Mouse (Mus musculus) ES-E14 (cell line): Measurements from ENCODE around the gene Elmod1. TPM values are rescaled to one million over a fixed set of nuclear protein-coding genes. Genes with fewer than 3 reads are reported as not detected.

Source experiments
- DNase-seq: peaks from one replicate; pipeline ENCODE4 v3.0.0-alpha.2; 2013; ENCODE audit warnings: low read depth, low spot score
- H3K27ac ChIP-seq: 2 replicates; pipeline ENCODE4 v1.5.1; 2012; ENCODE audit warnings: low read depth, mild to moderate bottlenecking, low read length, moderate library complexity, mixed read lengths; ENCODE audit not compliant: poor library complexity, insufficient read depth, severe bottlenecking
- H3K36me3 ChIP-seq: 2 replicates; pipeline ENCODE4 v1.6.1; 2012; ENCODE audit warnings: mild to moderate bottlenecking, low read length, moderate library complexity, mixed read lengths; ENCODE audit not compliant: control insufficient read depth, poor library complexity, insufficient read depth, severe bottlenecking
- H3K4me1 ChIP-seq, 2 experiments: fragments of 150-350 bp in 1 of 2; sonication (generic) in 1 of 2; 2 replicates each; pipeline ENCODE4 v1.6.1; 2012; ENCODE audit warnings: low read length in 2 of 2, mild to moderate bottlenecking in 1 of 2, mixed read lengths in 1 of 2; ENCODE audit not compliant: control insufficient read depth in 2 of 2, insufficient read depth in 2 of 2, poor library complexity in 1 of 2
- H3K4me3 ChIP-seq, 2 experiments: fragments of 150-350 bp in 1 of 2; sonication (generic) in 1 of 2; 2 replicates each; pipeline ENCODE4 v1.5.1; 2012; ENCODE audit warnings: low read length in 2 of 2, low read depth in 1 of 2, mild to moderate bottlenecking in 1 of 2, mixed read lengths in 1 of 2; ENCODE audit not compliant: insufficient read depth in 1 of 2, poor library complexity in 1 of 2, severe bottlenecking in 1 of 2
- H3K9ac ChIP-seq: 2 replicates; pipeline ENCODE4 v1.6.1; 2012; ENCODE audit warnings: low read depth, mild to moderate bottlenecking, low read length, mixed read lengths; ENCODE audit not compliant: poor library complexity, insufficient read depth, severe bottlenecking
- H3K9me3 ChIP-seq: fragments of 150-350 bp; sonication (generic); 2 replicates; pipeline ENCODE4 v1.6.1; 2012; ENCODE audit warnings: low read depth, mild to moderate bottlenecking, low read length; ENCODE audit not compliant: control insufficient read depth, insufficient read depth
- CHD2 ChIP-seq: IDR thresholded peaks from 2 replicates; pipeline ENCODE4 v1.6.1; 2014; ENCODE audit warnings: mild to moderate bottlenecking, low read depth, low read length, inconsistent platforms
- HCFC1 ChIP-seq: IDR thresholded peaks from 2 replicates; pipeline ENCODE4 v1.6.1; 2012; ENCODE audit warnings: low read length, inconsistent platforms, borderline replicate concordance; ENCODE audit not compliant: insufficient read depth
- MAFK ChIP-seq: IDR thresholded peaks from 2 replicates; pipeline ENCODE4 v1.6.1; 2014; ENCODE audit warnings: mild to moderate bottlenecking, low read depth, low read length, inconsistent platforms; ENCODE audit not compliant: insufficient read depth
- ZC3H11A ChIP-seq: IDR thresholded peaks from 2 replicates; pipeline ENCODE4 v1.6.1; 2012; ENCODE audit warnings: low read depth, mild to moderate bottlenecking, inconsistent platforms, low read length, borderline replicate concordance
- ZNF384 ChIP-seq: IDR thresholded peaks from 2 replicates; pipeline ENCODE4 v1.6.1; 2012; ENCODE audit warnings: low read depth, low read length, inconsistent platforms
- in situ Hi-C, 2 experiments: fragments of 600-800 bp; cut with MboI; formaldehyde crosslinking; loops; one replicate each; pipeline ENCODE4 v1.15.1; 2025; ENCODE audit warnings: low sequenced_read_pairs in 2 of 2, inconsistent platforms in 1 of 2; ENCODE audit not compliant: unreplicated experiment in 2 of 2
- total RNA-seq: library from RNA; depleted of rRNA; stranded (reverse); fragments of 300-350 nt; gene quantifications from 2 replicates; pipeline ENCODE4 v1.2.3, GENCODE M21; 2012

Elmod1 gene
- total RNA-seq, 1 experiment, result 0.27 TPM

GRCm38 (mm10) chr9:53972358-53972757 lies 2.7 kb downstream of the Elmod1 start:
- Histone ChIP-seq H3K36me3 (no peaks in the 10 kb centered on the region), H3K9me3 (no peaks in the 10 kb centered on the region), H3K27ac (no peak overlapping the region), H3K4me3 (no peak overlapping the region), H3K4me1 (no peaks in the 10 kb centered on the region), H3K9ac (no peak overlapping the region)
- no peak for DNase-seq
- in situ Hi-C loops, result no loop called here
- TF ChIP-seq CHD2 (no peak), ZNF384 (no peak), ZC3H11A (no peak), MAFK (no peak), HCFC1 (no peak)

GRCm38 (mm10) chr9:53967610-53968368 lies 7.3 kb downstream of the Elmod1 start:
- Histone ChIP-seq H3K27ac (no peak overlapping the region), H3K36me3 (no peaks in the 10 kb centered on the region), H3K9me3 (no peaks in the 10 kb centered on the region), H3K4me3 (no peak overlapping the region), H3K9ac (no peak overlapping the region), H3K4me1 (no peaks in the 10 kb centered on the region)
- DNase-seq, result no peak
- TF ChIP-seq HCFC1, result no peak
- TF ChIP-seq CHD2, result no peak
- TF ChIP-seq MAFK, result no peak
- TF ChIP-seq ZNF384, result no peak
- TF ChIP-seq ZC3H11A, result no peak
- in situ Hi-C loops, result no loop called here

- no peak for DNase-seq
- Histone ChIP-seq H3K9ac (no peak overlapping the region), H3K4me3 (no peak overlapping the region), H3K9me3 (no peaks in the 10 kb centered on the region), H3K27ac (no peak overlapping the region), H3K4me1 (no peaks in the 10 kb centered on the region), H3K36me3 (no peaks in the 10 kb centered on the region)
- in situ Hi-C loops, result no loop called here
- no peak for TF ChIP-seq MAFK
- no peak for TF ChIP-seq ZC3H11A
- no peak for TF ChIP-seq HCFC1
- TF ChIP-seq CHD2, result no peak
- no peak for TF ChIP-seq ZNF384
Observed at GRCm38 (mm10) chr9:53957021-53957420, 18.1 kb downstream of the Elmod1 start.

GRCm38 (mm10) chr9:53954853-53955252 lies 20.2 kb downstream of the Elmod1 start:
- no peak for DNase-seq
- H3K9ac ChIP-seq, result no peak overlapping the region
- no peaks in the 10 kb centered on the region for H3K9me3 ChIP-seq
- no peaks in the 10 kb centered on the region for H3K4me1 ChIP-seq
- no peak overlapping the region for H3K4me3 ChIP-seq
- no peak overlapping the region for H3K27ac ChIP-seq
- in situ Hi-C loops, result no loop called here
- no peaks in the 10 kb centered on the region for H3K36me3 ChIP-seq
- TF ChIP-seq ZNF384, result peak; percentile 55; the same call in 1 of the 2 replicates
- no peak for TF ChIP-seq CHD2
